Comparison of ENCODE assay signal across 8 mouse cellular contexts in the genomic region with DNA sequence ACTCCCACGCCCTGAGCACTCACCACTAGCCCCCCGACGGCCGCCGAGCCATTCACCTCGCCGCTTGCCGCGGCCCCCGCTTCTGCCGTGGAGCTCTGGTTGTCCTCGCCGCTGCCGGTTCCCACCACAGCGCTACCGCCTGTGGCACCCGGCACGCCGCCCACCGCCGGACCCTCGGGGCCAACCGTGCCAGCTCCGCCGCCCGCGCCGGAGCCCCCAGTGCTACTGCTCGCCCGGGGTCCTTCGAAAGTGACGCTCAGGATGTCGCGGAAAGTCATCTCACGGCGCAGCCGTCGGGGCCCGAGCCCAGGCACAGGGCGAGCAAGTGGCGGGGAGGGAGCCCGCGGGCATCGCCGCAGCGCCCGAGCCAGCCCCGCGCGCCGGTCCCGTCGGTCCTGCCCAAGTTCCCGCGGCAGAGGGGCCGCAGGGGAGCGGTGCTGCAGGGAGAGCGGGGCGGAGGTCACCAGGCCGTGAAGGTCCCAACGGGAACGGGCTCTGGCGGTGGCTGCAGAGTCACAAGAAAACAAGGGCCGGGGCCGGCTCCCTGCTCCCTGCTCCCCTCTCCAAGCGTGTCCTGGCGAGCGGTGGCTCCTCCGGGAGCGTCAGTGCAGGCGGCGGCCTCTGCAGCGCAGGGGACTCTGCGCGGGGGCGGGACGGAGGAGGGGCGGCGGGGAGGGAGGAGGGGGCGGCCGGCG. TPM values are rescaled to one million over a fixed set of nuclear protein-coding genes. Genes with fewer than 3 reads are reported as not detected.
A peak's percentile ranks its signal among the peaks of the same experiment; 100 is the strongest.
DNase-seq lines count a peak whose midpoint lies in the region; ATAC-seq and TF ChIP-seq lines count a peak whose summit lies in the region.

A gene (minus strand): TSS at position 393 of the 695 bp plus-strand sequence.

- peak within 1 kb of the TSS; percentile 47 for H3K4me3 ChIP-seq in kidney, adult 2 months (ENCODE audit: insufficient read depth, low read depth, low read length)
- H3K4me3 ChIP-seq in forebrain, embryonic 15.5 days, result peak within 1 kb of the TSS; percentile 42
- H3K4me3 ChIP-seq in kidney, embryonic 15.5 days (replicated peaks), result peak within 1 kb of the TSS; percentile 51
- peak within 1 kb of the TSS; percentile 45 for H3K4me3 ChIP-seq in liver, embryonic 13.5 days (replicated peaks)

- H3K27ac ChIP-seq in kidney, adult 2 months (ENCODE audit: insufficient read depth, low read depth, low read length), result no peak within 1 kb of the TSS
- H3K27ac ChIP-seq in forebrain, embryonic 15.5 days (replicated peaks), result no peak within 1 kb of the TSS
- no peak within 1 kb of the TSS for H3K27ac ChIP-seq in kidney, embryonic 15.5 days
- H3K27ac ChIP-seq in liver, embryonic 13.5 days, result no peak within 1 kb of the TSS

- 0 out of 2 replicates have a peak, but pooled peaks cover 2% of the 10 kb centered on the region for H3K27me3 ChIP-seq in kidney, adult 2 months (replicated peaks; ENCODE audit: control insufficient read depth, insufficient read depth, low read length)
- H3K27me3 ChIP-seq in forebrain, embryonic 15.5 days, result peaks cover 63% of the 10 kb centered on the region
- H3K27me3 ChIP-seq in kidney, embryonic 15.5 days, result peaks cover 81% of the 10 kb centered on the region
- peaks cover 88% of the 10 kb centered on the region for H3K27me3 ChIP-seq in liver, embryonic 13.5 days

- no peaks in the 10 kb centered on the region for H3K9me3 ChIP-seq in forebrain, embryonic 15.5 days
- H3K9me3 ChIP-seq in kidney, embryonic 15.5 days (replicated peaks), result no peaks in the 10 kb centered on the region
- no peaks in the 10 kb centered on the region for H3K9me3 ChIP-seq in liver, embryonic 13.5 days (replicated peaks)

- no peaks in the 10 kb centered on the region for H3K36me3 ChIP-seq in kidney, adult 2 months (ENCODE audit: control insufficient read depth, insufficient read depth, low read length)
- H3K36me3 ChIP-seq in forebrain, embryonic 15.5 days, result no peaks in the 10 kb centered on the region
- no peaks in the 10 kb centered on the region for H3K36me3 ChIP-seq in kidney, embryonic 15.5 days
- no peaks in the 10 kb centered on the region for H3K36me3 ChIP-seq in liver, embryonic 13.5 days

- H3K4me2 ChIP-seq in forebrain, embryonic 15.5 days (replicated peaks), result peak within 1 kb of the TSS; percentile 77
- peak within 1 kb of the TSS; percentile 84 for H3K4me2 ChIP-seq in kidney, embryonic 15.5 days
- H3K4me2 ChIP-seq in liver, embryonic 13.5 days, result peak within 1 kb of the TSS; percentile 49

- WGBS in kidney, adult 2 months, result 2% methylated on average over 80 of the region's 82 CpGs
- 2% methylated on average over 68 of the region's 82 CpGs for WGBS in forebrain, embryonic 15.5 days
- under 1% methylated on average over 65 of the region's 82 CpGs for WGBS in kidney, embryonic 15.5 days
- WGBS in liver, embryonic 13.5 days (ENCODE audit: insufficient replicate concordance), result 3% methylated on average over 72 of the region's 82 CpGs

- peak within 1 kb of the TSS; percentile 16 for H3K9ac ChIP-seq in forebrain, embryonic 15.5 days (replicated peaks)
- peak within 1 kb of the TSS; percentile 27 for H3K9ac ChIP-seq in kidney, embryonic 15.5 days
- peak within 1 kb of the TSS; percentile 17; the same call in 1 of the 2 replicates for H3K9ac ChIP-seq in liver, embryonic 13.5 days

- TF ChIP-seq POLR2A in kidney, adult 2 months (IDR thresholded peaks at IDR 0.05; ENCODE audit: low read depth, low read length), result no peak

- peak; percentile 17 for DNase-seq in kidney, adult 2 months
- no peak for DNase-seq in kidney, adult 8-10 months
- DNase-seq in adrenal gland, adult (ENCODE audit: inconsistent age in 2 of 2, low spot score in 1 of 2), result peak; percentile 78 to 90
- DNase-seq in liver, embryonic 13.5 days, result no peak
- DNase-seq in testis, postnatal 10 days (ENCODE audit: low spot score), result peak; percentile 50
- DNase-seq in right cerebral cortex, postnatal 14 days, result no peak

- peaks cover 4% of the 10 kb centered on the region; the same call in 1 of the 2 replicates for H3K4me1 ChIP-seq in kidney, adult 2 months (ENCODE audit: control insufficient read depth, insufficient read depth, low read length)
- peaks cover 23% of the 10 kb centered on the region for H3K4me1 ChIP-seq in forebrain, embryonic 15.5 days
- H3K4me1 ChIP-seq in kidney, embryonic 15.5 days, result peaks cover 25% of the 10 kb centered on the region
- peaks cover 6% of the 10 kb centered on the region; the same call in 1 of the 2 replicates for H3K4me1 ChIP-seq in liver, embryonic 13.5 days (replicated peaks)

- peak; percentile 36 for ATAC-seq in forebrain, embryonic 15.5 days (replicated peaks)
- peak; percentile 81 for ATAC-seq in kidney, embryonic 15.5 days (replicated peaks; ENCODE audit: low FRiP score)
- ATAC-seq in liver, embryonic 13.5 days (ENCODE audit: low read depth), result no peak

- no peak for TF ChIP-seq CTCF in kidney, adult 2 months (conservative IDR thresholded peaks at IDR 0.05; ENCODE audit: insufficient read depth, insufficient read length, low read depth, low read length)

RNA-seq across cellular contexts. Expression of the gene that starts here (rescaled TPM):
- polyA plus RNA-seq in kidney, adult 2 months (2012; rRNA removed), result 2.7 and 3.4 TPM in 2 replicates
- 0.09 and 0.11 TPM in 2 replicates for polyA plus RNA-seq in forebrain, embryonic 15.5 days (2015; fragmentation: Nextera tagmentation; extraction: Ambion mirVana)
- polyA plus RNA-seq in kidney, embryonic 15.5 days (2015; fragmentation: Nextera tagmentation; extraction: Ambion mirVana), result 2.0 and 2.2 TPM in 2 replicates
- 0.40 and 0.53 TPM in 2 replicates for polyA plus RNA-seq in liver, embryonic 13.5 days (2015; fragmentation: Nextera tagmentation; extraction: Ambion mirVana)

Comparison
In these comparisons a context has a peak if more than half of its experiments do, and no peak if none do; other contexts are left out.
1. DNase-seq: peak in kidney, adult 2 months (single experiment), adrenal gland, adult (2 of 2) and testis, postnatal 10 days (single experiment); none in kidney, adult 8-10 months (0 of 2), liver, embryonic 13.5 days (single experiment) and right cerebral cortex, postnatal 14 days (single experiment).
2. Peak in ATAC-seq, H3K4me3 ChIP-seq, H3K9ac ChIP-seq and H3K4me2 ChIP-seq in forebrain, embryonic 15.5 days; RNA of the gene not detected or under 1 TPM.
3. Peak in every context shown above with its lines, with median percentiles within 50 percentile points of each other: H3K4me3 ChIP-seq, H3K4me2 ChIP-seq and H3K9ac ChIP-seq.